Mouse (Mus musculus) stomach, postnatal 0 days (tissue): Measurements from ENCODE around the gene 2700081O15Rik. TPM values are rescaled to one million over a fixed set of nuclear protein-coding genes. Genes with fewer than 3 reads are reported as not detected.
A peak's percentile ranks its signal among the peaks of the same experiment; 100 is the strongest.

Experiments
- ATAC-seq: fragments of 200-750 bp; cut with Nextera tagmentation; 2 replicates; pipeline ENCODE4 v1.8.0; 2017; ENCODE audit not compliant: low FRiP score, low TSS enrichment
- DNase-seq: peaks from one replicate; pipeline ENCODE4 v3.0.0-alpha.2; 2016; ENCODE audit warnings: low spot score
- H3K27ac ChIP-seq: fragments of 300-500 bp; sonication (generic); replicated peaks from 2 replicates; pipeline ENCODE4 v1.5.1; 2014; ENCODE audit warnings: mild to moderate bottlenecking, control low read depth
- H3K27me3 ChIP-seq: fragments of 300-500 bp; sonication (generic); 2 replicates; pipeline ENCODE4 v1.6.1; 2014; ENCODE audit warnings: low read length; ENCODE audit not compliant: control insufficient read depth, insufficient read depth
- H3K36me3 ChIP-seq: fragments of 300-500 bp; sonication (generic); 2 replicates; pipeline ENCODE4 v1.6.1; 2014; ENCODE audit warnings: low read length, mixed read lengths; ENCODE audit not compliant: control insufficient read depth, insufficient read depth
- H3K4me1 ChIP-seq: fragments of 300-500 bp; sonication (generic); replicated peaks from 2 replicates; pipeline ENCODE4 v1.6.1; 2014; ENCODE audit warnings: antibody characterized with exemption; ENCODE audit not compliant: control insufficient read depth, insufficient read depth
- H3K4me2 ChIP-seq: fragments of 300-500 bp; sonication (generic); replicated peaks from 2 replicates; pipeline ENCODE4 v1.6.1; 2014; ENCODE audit warnings: low read depth, mild to moderate bottlenecking, control low read depth, moderate library complexity
- H3K4me3 ChIP-seq: fragments of 300-500 bp; sonication (generic); 2 replicates; pipeline ENCODE4 v1.5.1; 2014; ENCODE audit warnings: low read depth, low read length, control low read depth
- H3K9ac ChIP-seq: fragments of 300-500 bp; sonication (generic); 2 replicates; pipeline ENCODE4 v1.6.1; 2014; ENCODE audit warnings: mild to moderate bottlenecking, low read length, control low read depth, mixed read lengths
- H3K9me3 ChIP-seq: fragments of 300-500 bp; sonication (generic); 2 replicates; pipeline ENCODE4 v1.6.1; 2016; ENCODE audit warnings: low read length; ENCODE audit not compliant: control insufficient read depth
- CTCF ChIP-seq: IDR thresholded peaks from 2 replicates; pipeline ENCODE4 v1.5.1; 2016; ENCODE audit warnings: antibody characterized with exemption, low read depth, mild to moderate bottlenecking, moderate library complexity
- EP300 ChIP-seq: optimal IDR thresholded peaks from 2 replicates; pipeline ENCODE3; 2016; ENCODE audit warnings: antibody characterized with exemption
- WGBS: fragments of 180-500 bp; shearing (Covaris S2); extraction: QIAGEN DNeasy Blood & Tissue Kit; methylation state at CpG from one replicate; pipeline ENCODE4 v1.1.7; 2014; 5-methylcytosine and 5-hydroxymethylcytosine counted together
- polyA plus RNA-seq: library from polyadenylated mRNA; unstranded; fragments of >200 nt; fragmentation: Nextera tagmentation; extraction: Ambion mirVana; gene quantifications from 2 replicates; pipeline ENCODE4 v1.2.1, GENCODE M21; 2015

The 2700081O15Rik gene
- polyA plus RNA-seq, 1 experiment from 2014 or later, result 2.6 TPM

GRCm38 (mm10) chr19:7419134-7419533 is 1.7 kb downstream of the 2700081O15Rik start:
- 27% methylated on average over 6 of the region's 6 CpGs for WGBS
- Histone ChIP-seq H3K9me3 (no peaks in the 10 kb centered on the region), H3K27ac (0 out of 2 replicates have a peak overlapping the region, but pooled peaks have one; percentile 8), H3K9ac (no peak overlapping the region), H3K4me3 (no peak overlapping the region; the same call in 1 of the 2 replicates), H3K4me2 (peak overlapping the region; percentile 86), H3K4me1 (peaks cover 17% of the 10 kb centered on the region), H3K36me3 (peaks cover 6% of the 10 kb centered on the region), H3K27me3 (no peaks in the 10 kb centered on the region)
- ATAC-seq, result no peak
- no peak for DNase-seq
- TF ChIP-seq CTCF (no peak), EP300 (no peak)

- Histone ChIP-seq H3K36me3 (peaks cover 10% of the 10 kb centered on the region), H3K4me1 (peaks cover 17% of the 10 kb centered on the region)
These were observed 2.7 kb downstream of the 2700081O15Rik start for GRCm38 (mm10) chr19:7420108-7420507.

DNA sequence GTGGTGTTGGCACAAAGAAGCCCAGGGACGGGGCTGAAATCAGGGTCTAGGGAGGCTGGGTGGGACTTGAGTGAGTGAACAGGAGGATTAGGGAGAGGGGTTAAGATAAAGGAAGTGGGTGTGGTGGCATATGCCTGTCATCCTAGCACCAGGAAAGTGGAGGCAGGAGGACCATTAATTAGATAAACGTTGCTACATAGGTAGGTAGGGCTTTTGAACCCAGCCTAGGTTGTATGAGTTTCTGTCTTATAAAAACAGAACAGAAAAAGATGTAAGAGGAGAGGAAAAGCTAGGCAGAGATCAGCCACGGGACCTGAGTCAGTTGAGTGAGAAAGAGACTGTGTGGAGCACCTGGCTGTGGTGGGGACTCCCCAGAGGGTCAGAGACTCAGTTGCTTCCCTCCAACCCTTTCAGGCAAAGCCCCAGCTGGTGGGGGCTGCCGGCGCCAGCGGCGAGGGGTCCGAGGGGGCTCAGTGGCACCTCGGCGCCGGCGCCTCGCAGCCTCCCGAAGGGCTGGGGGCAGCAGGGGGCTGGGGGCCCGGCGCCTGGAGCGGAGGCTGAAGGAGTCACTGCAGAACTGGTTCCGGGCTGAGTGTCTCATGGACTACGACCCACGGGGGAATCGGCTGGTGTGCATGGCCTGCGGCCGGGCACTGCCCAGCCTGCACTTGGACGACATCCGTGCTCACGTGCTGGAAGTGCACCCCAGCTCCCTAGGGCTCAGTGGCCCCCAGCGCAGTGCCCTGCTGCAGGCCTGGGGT is 3.6 kb downstream of the 2700081O15Rik start:
- TF ChIP-seq EP300, result no peak
- TF ChIP-seq CTCF, result no peak
- Histone ChIP-seq H3K9me3 (no peaks in the 10 kb centered on the region), H3K4me3 (no peak overlapping the region), H3K4me2 (no peak overlapping the region), H3K4me1 (peaks cover 17% of the 10 kb centered on the region), H3K36me3 (peaks cover 10% of the 10 kb centered on the region), H3K27ac (no peak overlapping the region), H3K27me3 (no peaks in the 10 kb centered on the region), H3K9ac (peak overlapping the region; percentile 18; the same call in 1 of the 2 replicates)
- DNase-seq (no peak), ATAC-seq (no peak)
- 69% methylated on average over 26 of the region's 27 CpGs for WGBS

More at GRCm38 (mm10) chr19:7420108-7420507, 2.7 kb downstream of the 2700081O15Rik start:
- Histone ChIP-seq H3K9me3 (no peaks in the 10 kb centered on the region), H3K27ac (no peak overlapping the region), H3K27me3 (no peaks in the 10 kb centered on the region), H3K4me2 (no peak overlapping the region), H3K9ac (no peak overlapping the region), H3K4me3 (no peak overlapping the region)
- WGBS, result 61% methylated on average over 12 of the region's 12 CpGs
- DNase-seq (no peak), ATAC-seq (no peak)
- TF ChIP-seq EP300 (no peak), CTCF (no peak)

GRCm38 (mm10) chr19:7421602-7422591 is 4.5 kb downstream of the 2700081O15Rik start:
- DNase-seq (peak; percentile 48), ATAC-seq (peak; percentile 19)
- peak overlapping the region; percentile 31 for H3K9ac ChIP-seq
- no peak for TF ChIP-seq CTCF
- H3K4me3 ChIP-seq, result 0 out of 2 replicates have a peak overlapping the region, but pooled peaks have one; percentile 26
- H3K4me2 ChIP-seq, result peak overlapping the region; percentile 47
- H3K4me1 ChIP-seq, result peaks cover 17% of the 10 kb centered on the region
- WGBS, result 44% methylated on average over 48 of the region's 48 CpGs
- peaks cover 10% of the 10 kb centered on the region for H3K36me3 ChIP-seq
- no peak overlapping the region; the same call in 1 of the 2 replicates for H3K27ac ChIP-seq
- H3K27me3 ChIP-seq, result no peaks in the 10 kb centered on the region
- H3K9me3 ChIP-seq, result no peaks in the 10 kb centered on the region

GRCm38 (mm10) chr19:7422656-7423027 is 5.2 kb downstream of the 2700081O15Rik start:
- Histone ChIP-seq H3K4me3 (peak overlapping the region; percentile 26), H3K4me2 (peak overlapping the region; percentile 47), H3K9me3 (no peaks in the 10 kb centered on the region), H3K4me1 (peaks cover 17% of the 10 kb centered on the region), H3K36me3 (peaks cover 10% of the 10 kb centered on the region), H3K27ac (peak overlapping the region; percentile 65; the same call in 1 of the 2 replicates), H3K9ac (peak overlapping the region; percentile 48; the same call in 1 of the 2 replicates), H3K27me3 (no peaks in the 10 kb centered on the region)
- DNase-seq (no peak), ATAC-seq (no peak)
- TF ChIP-seq EP300 (no peak), CTCF (no peak)
- 32% methylated on average over 29 of the region's 35 CpGs for WGBS
